Mouse (Mus musculus) heart, embryonic 12.5 days (tissue): ENCODE data around the gene Prr14. TPM values are rescaled to one million over a fixed set of nuclear protein-coding genes. Genes with fewer than 3 reads are reported as not detected.
"Not testable (repeated sequence)": the region's sequence is repeated elsewhere in the genome, so short reads cannot be mapped to it uniquely, and the experiment has no call there.

ENCODE experiments used
- ATAC-seq: fragments of 200-750 bp; cut with Nextera tagmentation; 2 replicates; pipeline ENCODE4 v1.8.0; 2017; ENCODE audit warnings: moderate TSS enrichment, moderate library complexity; ENCODE audit not compliant: insufficient number of reproducible peaks, low FRiP score
- H3K27ac ChIP-seq: fragments of 300-500 bp; sonication (generic); 2 replicates; pipeline ENCODE4 v1.5.1; 2016; ENCODE audit warnings: mild to moderate bottlenecking, moderate library complexity; ENCODE audit not compliant: poor library complexity, severe bottlenecking
- H3K27me3 ChIP-seq: fragments of 300-500 bp; sonication (generic); replicated peaks from 2 replicates; pipeline ENCODE4 v1.6.1; 2016; ENCODE audit warnings: mild to moderate bottlenecking, moderate library complexity
- H3K36me3 ChIP-seq: fragments of 300-500 bp; sonication (generic); 2 replicates; pipeline ENCODE4 v1.6.1; 2016; ENCODE audit warnings: mild to moderate bottlenecking, moderate library complexity
- H3K4me1 ChIP-seq: fragments of 300-500 bp; sonication (generic); replicated peaks from 2 replicates; pipeline ENCODE4 v1.6.1; 2016; ENCODE audit warnings: mild to moderate bottlenecking
- H3K4me2 ChIP-seq: fragments of 300-500 bp; sonication (generic); 2 replicates; pipeline ENCODE4 v1.6.1; 2016; ENCODE audit warnings: mild to moderate bottlenecking, moderate library complexity
- H3K4me3 ChIP-seq: fragments of 300-500 bp; sonication (generic); 2 replicates; pipeline ENCODE4 v1.5.1; 2016; ENCODE audit warnings: mild to moderate bottlenecking
- H3K9ac ChIP-seq: fragments of 300-500 bp; sonication (generic); 2 replicates; pipeline ENCODE4 v1.6.1; 2016; ENCODE audit warnings: mild to moderate bottlenecking, moderate library complexity
- H3K9me3 ChIP-seq: fragments of 300-500 bp; sonication (generic); replicated peaks from 2 replicates; pipeline ENCODE4 v1.6.1; 2016; ENCODE audit warnings: mild to moderate bottlenecking, moderate library complexity
- WGBS: fragments of 180-500 bp; shearing (Covaris S2); methylation state at CpG from one replicate; pipeline ENCODE4 v1.1.7; 2016; 5-methylcytosine and 5-hydroxymethylcytosine counted together
- polyA plus RNA-seq: library from polyadenylated mRNA; unstranded; fragments of >200 nt; fragmentation: Nextera tagmentation; extraction: Ambion mirVana; gene quantifications from 2 replicates; pipeline ENCODE4 v1.2.1, GENCODE M21; 2016

The Prr14 gene
- polyA plus RNA-seq = 33.8 and 35.2 TPM in 2 replicates

DNA sequence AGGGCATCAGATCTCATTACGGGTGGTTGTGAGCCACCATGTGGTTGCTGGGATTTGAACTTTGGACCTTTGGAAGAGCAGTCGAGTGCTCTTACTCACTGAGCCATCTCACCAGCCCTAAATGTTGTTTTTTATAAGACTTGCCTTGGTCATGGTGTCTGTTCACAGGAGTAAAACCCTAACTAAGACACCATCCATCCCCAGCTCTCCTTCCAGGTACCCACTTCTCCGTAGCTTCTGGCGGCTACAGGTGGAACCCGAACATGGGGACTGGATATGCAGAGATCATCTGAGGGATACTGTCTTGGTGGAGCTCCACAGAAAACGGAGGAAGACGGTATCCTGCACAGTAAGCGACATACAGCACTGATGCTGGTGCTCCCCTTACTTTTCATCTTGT, at the start of gene Prr14:
Gene Prr14 (plus strand): TSS at position 301 of the 400 bp plus-strand sequence.
- not testable (repeated sequence) for H3K9me3 ChIP-seq, ATAC-seq, H3K4me1 ChIP-seq, H3K9ac ChIP-seq, H3K27ac ChIP-seq, H3K27me3 ChIP-seq, H3K4me3 ChIP-seq, H3K4me2 ChIP-seq
- H3K36me3 ChIP-seq = peaks cover 69% of the 10 kb centered on the region
- 96% methylated on average over 8 of the region's 8 CpGs for WGBS

DNA sequence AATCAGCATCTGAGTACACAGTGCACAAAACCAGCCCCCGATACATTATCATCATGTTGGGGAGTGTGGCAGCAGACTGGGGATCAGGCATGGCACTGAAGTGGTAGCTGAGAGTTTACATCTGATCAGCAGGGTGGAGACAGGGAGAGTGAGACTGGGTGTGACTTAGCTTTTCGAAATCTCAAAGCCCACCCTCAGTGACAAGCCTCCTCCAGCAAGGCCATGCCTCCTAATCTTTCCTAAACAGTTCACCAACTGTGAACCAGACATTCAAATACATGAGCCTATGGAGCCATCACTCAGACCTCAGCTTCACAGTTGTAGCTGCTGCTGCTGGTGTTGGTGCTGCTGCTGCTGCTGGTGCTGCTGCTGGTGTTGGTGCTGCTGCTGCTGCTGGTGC, 48.0 kb upstream of the Prr14 start:
- Histone ChIP-seq H3K4me2 (no peak overlapping the region), H3K36me3 (0 out of 2 replicates have a peak, but pooled peaks cover 4% of the 10 kb centered on the region), H3K4me1 (no peaks in the 10 kb centered on the region; the same call in 1 of the 2 replicates), H3K9ac (no peak overlapping the region), H3K4me3 (no peak overlapping the region), H3K27ac (no peak overlapping the region), H3K9me3 (no peaks in the 10 kb centered on the region), H3K27me3 (0 out of 2 replicates have a peak, but pooled peaks cover 6% of the 10 kb centered on the region)
- ATAC-seq = no peak
- 69% methylated on average over 2 of the region's 2 CpGs for WGBS

- peak; percentile 89 for ATAC-seq
- WGBS = under 1% methylated on average over 48 of the region's 48 CpGs
- Histone ChIP-seq H3K27me3 (peaks cover 14% of the 10 kb centered on the region), H3K9me3 (no peaks in the 10 kb centered on the region), H3K4me2 (peak within 1 kb of the TSS; percentile 89), H3K4me3 (peak within 1 kb of the TSS; percentile 88), H3K36me3 (peaks cover 19% of the 10 kb centered on the region), H3K9ac (peak within 1 kb of the TSS; percentile 83), H3K4me1 (peaks cover 11% of the 10 kb centered on the region), H3K27ac (no peak within 1 kb of the TSS)
Observed at GRCm38 (mm10) chr7:127421388-127422191, 37.8 kb upstream of the Prr14 start, which contains the start of gene Zfp688. Gene Zfp688 (minus strand): TSS chr7:127422068.

GRCm38 (mm10) chr7:127422247-127422646, 37.2 kb upstream of the Prr14 start:
- Histone ChIP-seq H3K4me1 (peaks cover 11% of the 10 kb centered on the region), H3K36me3 (peaks cover 19% of the 10 kb centered on the region), H3K27ac (no peak overlapping the region), H3K4me3 (peak overlapping the region; percentile 88), H3K4me2 (peak overlapping the region; percentile 89), H3K9me3 (peaks cover 3% of the 10 kb centered on the region; the same call in 1 of the 2 replicates), H3K27me3 (peaks cover 14% of the 10 kb centered on the region), H3K9ac (peak overlapping the region; percentile 83; the same call in 1 of the 2 replicates)
- WGBS = 1% methylated on average over 15 of the region's 15 CpGs
- no peak for ATAC-seq

DNA sequence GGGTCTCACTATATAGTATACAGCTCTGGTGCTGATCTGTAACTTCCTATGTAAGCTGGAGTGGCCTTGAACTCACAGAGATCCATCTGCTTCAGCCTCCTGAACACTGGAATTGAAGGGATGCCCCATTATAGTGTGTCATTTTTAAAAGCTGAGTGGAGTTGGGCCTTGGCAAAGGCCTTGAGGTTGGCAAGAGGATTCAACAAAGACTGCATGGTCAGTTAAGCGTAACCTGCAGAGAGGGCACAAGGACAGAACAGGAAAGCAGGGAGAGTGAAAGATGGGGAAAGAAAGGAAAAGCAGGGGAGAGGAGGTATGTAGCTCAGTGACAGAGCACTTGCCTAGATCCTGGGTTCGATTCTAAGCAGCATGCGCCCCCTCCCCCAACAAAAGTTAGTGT, 34.1 kb upstream of the Prr14 start:
- Histone ChIP-seq H3K9ac (no peak overlapping the region), H3K27me3 (peaks cover 14% of the 10 kb centered on the region), H3K4me1 (peaks cover 11% of the 10 kb centered on the region), H3K4me2 (no peak overlapping the region), H3K4me3 (no peak overlapping the region), H3K36me3 (no peaks in the 10 kb centered on the region), H3K9me3 (peaks cover 3% of the 10 kb centered on the region; the same call in 1 of the 2 replicates), H3K27ac (no peak overlapping the region)
- ATAC-seq = no peak
- WGBS = 78% methylated on average over 3 of the region's 3 CpGs

DNA sequence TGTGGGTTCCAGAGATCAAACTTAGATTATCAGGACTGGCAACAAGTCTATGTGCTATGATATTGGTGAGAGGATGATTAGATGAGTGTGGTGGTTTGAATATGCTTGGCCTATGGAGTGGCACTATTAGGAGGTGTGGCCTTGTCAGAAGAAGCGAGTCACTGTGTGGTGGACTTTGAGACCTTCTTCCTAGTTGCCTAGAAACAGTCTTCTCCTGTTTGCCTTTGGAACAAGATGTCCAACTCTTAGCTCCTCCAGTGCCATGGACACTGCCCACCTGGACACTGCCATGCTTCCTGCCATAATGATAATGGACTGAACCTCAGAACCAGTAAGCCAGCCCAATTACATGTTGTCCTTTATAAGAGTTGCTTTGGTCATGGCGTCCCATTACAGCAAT, 33.5 kb upstream of the Prr14 start:
- Histone ChIP-seq H3K36me3 (no peaks in the 10 kb centered on the region), H3K9ac (no peak overlapping the region), H3K9me3 (peaks cover 3% of the 10 kb centered on the region; the same call in 1 of the 2 replicates), H3K4me3 (no peak overlapping the region), H3K4me2 (no peak overlapping the region), H3K27ac (no peak overlapping the region), H3K4me1 (peaks cover 10% of the 10 kb centered on the region), H3K27me3 (peaks cover 14% of the 10 kb centered on the region)
- ATAC-seq = no peak
- WGBS = 84% methylated on average over 2 of the region's 2 CpGs

- peaks cover 14% of the 10 kb centered on the region for H3K27me3 ChIP-seq
- H3K4me1 ChIP-seq = peaks cover 6% of the 10 kb centered on the region
- H3K4me2 ChIP-seq = no peak overlapping the region
- no peak overlapping the region for H3K4me3 ChIP-seq
- H3K9ac ChIP-seq = no peak overlapping the region
- H3K9me3 ChIP-seq = peaks cover 3% of the 10 kb centered on the region; the same call in 1 of the 2 replicates
- no peaks in the 10 kb centered on the region for H3K36me3 ChIP-seq
- 47% methylated on average over 3 of the region's 3 CpGs for WGBS
- H3K27ac ChIP-seq = no peak overlapping the region
- ATAC-seq = no peak
Observed at GRCm38 (mm10) chr7:127426354-127426753, 33.1 kb upstream of the Prr14 start.

- H3K27me3 ChIP-seq = no peaks in the 10 kb centered on the region
- H3K4me3 ChIP-seq = no peak overlapping the region
- ATAC-seq = no peak
- no peaks in the 10 kb centered on the region for H3K4me1 ChIP-seq
- no peak overlapping the region for H3K9ac ChIP-seq
- no peaks in the 10 kb centered on the region for H3K36me3 ChIP-seq
- H3K4me2 ChIP-seq = no peak overlapping the region
- no peak overlapping the region for H3K27ac ChIP-seq
- peaks cover 12% of the 10 kb centered on the region for H3K9me3 ChIP-seq
- 81% methylated on average over 4 of the region's 4 CpGs for WGBS
Observed at GRCm38 (mm10) chr7:127435206-127435605, 24.2 kb upstream of the Prr14 start.

DNA sequence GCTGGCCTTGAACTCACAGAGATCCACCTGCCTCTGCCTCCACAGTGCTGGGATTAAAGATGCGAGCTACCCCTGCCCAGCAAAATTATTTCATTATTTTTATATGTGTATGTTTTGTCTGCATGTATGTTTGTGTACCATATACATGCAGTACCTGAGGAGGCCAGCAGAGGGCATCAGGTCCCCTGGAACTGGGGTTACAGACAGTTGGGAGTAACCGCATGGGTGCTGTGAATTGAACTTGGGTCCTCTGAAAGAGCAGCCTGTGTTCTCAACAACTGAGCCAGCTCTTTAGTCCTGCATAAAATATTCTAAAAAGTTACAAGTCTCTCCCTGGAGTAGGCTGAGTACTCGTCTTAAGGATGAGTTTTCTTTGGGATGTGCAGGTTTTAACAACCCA, 21.7 kb upstream of the Prr14 start:
- Histone ChIP-seq H3K4me2 (no peak overlapping the region), H3K4me3 (no peak overlapping the region), H3K27me3 (no peaks in the 10 kb centered on the region), H3K36me3 (peaks cover 13% of the 10 kb centered on the region), H3K9ac (no peak overlapping the region), H3K9me3 (peaks cover 12% of the 10 kb centered on the region), H3K4me1 (no peaks in the 10 kb centered on the region), H3K27ac (no peak overlapping the region)
- 82% methylated on average over 3 of the region's 3 CpGs for WGBS
- no peak for ATAC-seq

DNA sequence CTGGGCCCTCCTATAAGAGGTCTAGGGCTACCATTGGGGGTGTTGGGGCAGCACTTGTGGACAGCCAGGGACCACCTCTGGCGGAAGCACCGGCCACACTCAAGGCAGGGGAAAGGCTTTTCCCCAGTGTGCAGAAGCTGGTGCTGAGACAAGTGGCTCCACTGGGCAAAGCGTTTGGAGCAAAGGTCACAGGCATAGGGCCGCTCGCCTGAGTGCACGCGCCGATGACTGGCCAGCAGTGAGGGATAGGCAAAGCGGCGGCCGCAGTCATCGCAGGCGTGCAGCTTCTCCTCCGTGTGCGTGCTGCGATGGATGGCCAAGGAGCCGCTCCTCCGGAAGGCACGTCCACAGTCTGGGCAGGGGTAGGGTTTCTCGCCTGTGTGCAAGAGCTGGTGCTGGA, 15.4 kb upstream of the Prr14 start:
- no peak overlapping the region for H3K4me3 ChIP-seq
- H3K27ac ChIP-seq = no peak overlapping the region
- H3K9ac ChIP-seq = no peak overlapping the region
- no peak for ATAC-seq
- H3K4me2 ChIP-seq = no peak overlapping the region
- WGBS = 87% methylated on average over 20 of the region's 20 CpGs
- H3K36me3 ChIP-seq = peaks cover 53% of the 10 kb centered on the region
- H3K27me3 ChIP-seq = no peaks in the 10 kb centered on the region
- H3K4me1 ChIP-seq = peaks cover 4% of the 10 kb centered on the region; the same call in 1 of the 2 replicates
- H3K9me3 ChIP-seq = 0 out of 2 replicates have a peak, but pooled peaks cover 2% of the 10 kb centered on the region

DNA sequence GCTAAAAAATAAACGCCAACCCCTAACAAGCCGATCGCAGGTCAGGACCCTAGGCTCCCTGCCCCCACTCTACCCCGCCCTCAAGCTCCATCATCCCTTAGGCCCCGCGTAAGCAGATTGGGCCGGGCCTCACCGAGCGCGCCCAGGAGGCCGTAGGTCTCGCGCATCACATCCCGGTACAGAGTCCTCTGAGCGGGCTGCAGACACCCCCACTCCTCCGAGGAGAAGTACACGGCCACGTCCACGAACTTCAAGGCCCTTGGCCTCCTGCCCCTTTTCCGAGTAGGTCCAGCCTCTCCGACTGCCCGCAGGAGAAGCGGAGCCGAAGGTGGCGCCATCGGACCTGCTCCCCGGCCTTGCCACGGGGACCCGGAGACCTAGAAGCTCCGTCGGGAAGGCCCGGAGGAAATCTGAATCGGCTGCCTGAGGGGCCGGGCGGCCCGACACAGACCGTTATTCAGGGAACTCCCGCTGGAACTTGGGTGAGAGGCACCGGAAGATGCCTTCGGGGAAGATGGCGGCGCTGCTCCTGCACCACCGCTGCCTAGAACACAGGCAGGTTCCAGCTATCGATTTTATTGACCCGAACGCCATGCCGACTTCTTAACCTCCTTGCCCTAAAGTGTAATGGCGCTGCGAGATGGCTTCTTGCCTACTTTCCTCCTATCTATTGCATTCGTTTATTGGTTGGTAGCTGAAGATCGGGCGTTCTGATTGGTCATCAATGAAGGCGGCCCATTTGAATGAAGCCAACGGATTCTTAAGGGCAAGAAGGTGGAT, 10.7 kb upstream of the Prr14 start, which contains the start of gene Zfp689:
Gene Zfp689 (minus strand): TSS at position 638 of the 780 bp plus-strand sequence.
- Histone ChIP-seq H3K9ac (peak within 1 kb of the TSS; percentile 89), H3K4me2 (peak within 1 kb of the TSS; percentile 76), H3K27me3 (no peaks in the 10 kb centered on the region), H3K36me3 (peaks cover 54% of the 10 kb centered on the region), H3K27ac (peak within 1 kb of the TSS; percentile 95), H3K9me3 (no peaks in the 10 kb centered on the region), H3K4me1 (peaks cover 37% of the 10 kb centered on the region), H3K4me3 (peak within 1 kb of the TSS; percentile 85)
- under 1% methylated on average over 54 of the region's 54 CpGs for WGBS
- ATAC-seq = peak; percentile 90
